18 mouse cellular contexts compared by ENCODE assay signal in genomic region chr12:98972291-98972690, GRCm38 (mm10). TPM values are rescaled to one million over a fixed set of nuclear protein-coding genes. Genes with fewer than 3 reads are reported as not detected.
A peak's percentile ranks its signal among the peaks of the same experiment; 100 is the strongest.
DNase-seq lines count a peak whose midpoint lies in the region; ATAC-seq and TF ChIP-seq lines count a peak whose summit lies in the region.
"Had no signal": no experiment of that assay in that cellular context is flagged by ENCODE, and none has a peak within 500 bp of the region (broad histone marks: within the 10 kb centered on the region; RNA-seq: fewer than 3 reads in every experiment).

No protein-coding gene starts in this region.

- H3K79me2 ChIP-seq in CH12.LX (replicated peaks; ENCODE audit: control insufficient read depth, extremely low read depth, insufficient read depth, poor library complexity, severe bottlenecking), result no peaks in the 10 kb centered on the region

- no peak for TF ChIP-seq POLR2A in CH12.LX (IDR thresholded peaks at IDR 0.05; ENCODE audit: low read depth, low read length)

- dilution Hi-C loops in CH12.LX (cut with MboI; ENCODE audit: extremely low pct_ligation_motif_present, extremely low pct_unique_long_range_greater_than_20kb, low sequenced_read_pairs), result no loop called here

- H3K27me3 ChIP-seq in hindbrain, postnatal 0 days (ENCODE audit: insufficient read depth, low read length), result no peaks in the 10 kb centered on the region
- H3K27me3 ChIP-seq in hindbrain, embryonic 13.5 days, result no peaks in the 10 kb centered on the region
- H3K27me3 ChIP-seq in CH12.LX (replicated peaks), result no peaks in the 10 kb centered on the region
- H3K27me3 ChIP-seq: heart, embryonic 12.5 days had no signal

- H3K9me3 ChIP-seq in hindbrain, postnatal 0 days (ENCODE audit: low read length), result no peaks in the 10 kb centered on the region
- H3K9me3 ChIP-seq in hindbrain, embryonic 13.5 days, result peaks cover 2% of the 10 kb centered on the region; the same call in 1 of the 2 replicates
- no peaks in the 10 kb centered on the region for H3K9me3 ChIP-seq in CH12.LX (replicated peaks; ENCODE audit: low read length)
- H3K9me3 ChIP-seq: embryonic facial prominence, embryonic 10.5 days; G1E had no signal

- no peak overlapping the region for H3K27ac ChIP-seq in hindbrain, postnatal 0 days
- H3K27ac ChIP-seq in hindbrain, embryonic 13.5 days, result no peak overlapping the region
- no peak overlapping the region for H3K27ac ChIP-seq in layer of hippocampus, adult 2 months
- H3K27ac ChIP-seq in CH12.LX (ENCODE audit: insufficient read depth, low read depth), result no peak overlapping the region
- H3K27ac ChIP-seq: embryonic facial prominence, embryonic 10.5 days had no signal

- H3K4me1 ChIP-seq in hindbrain, postnatal 0 days (ENCODE audit: insufficient read depth, low read length), result no peaks in the 10 kb centered on the region
- H3K4me1 ChIP-seq in hindbrain, embryonic 13.5 days (replicated peaks), result peaks cover 16% of the 10 kb centered on the region
- H3K4me1 ChIP-seq in CH12.LX (ENCODE audit: control insufficient read depth in 1 of 2, insufficient read depth in 2 of 2), result peaks cover 16 to 33% of the 10 kb centered on the region in 2 experiments
- H3K4me1 ChIP-seq: heart, embryonic 12.5 days had no signal

- H3K4me2 ChIP-seq in hindbrain, postnatal 0 days (ENCODE audit: low read depth, low read length), result no peak overlapping the region
- no peak overlapping the region for H3K4me2 ChIP-seq in hindbrain, embryonic 13.5 days
- H3K4me2 ChIP-seq in CH12.LX (ENCODE audit: insufficient read depth, low read depth, poor library complexity, severe bottlenecking), result no peak overlapping the region
- H3K4me2 ChIP-seq: heart, embryonic 12.5 days had no signal

- in situ Hi-C loops in CH12.LX (cut with MboI; ENCODE audit: low pct_ligation_motif_present, low pct_unique_long_range_greater_than_20kb, low sequenced_read_pairs), result no loop called here

- WGBS in hindbrain, postnatal 0 days, result 95% methylated on average over 3 of the region's 3 CpGs
- WGBS in hindbrain, embryonic 13.5 days, result 96% methylated on average over 3 of the region's 3 CpGs

- no peak overlapping the region for H3K4me3 ChIP-seq in hindbrain, postnatal 0 days (ENCODE audit: low read length)
- no peak overlapping the region for H3K4me3 ChIP-seq in hindbrain, embryonic 13.5 days
- no peak overlapping the region for H3K4me3 ChIP-seq in layer of hippocampus, adult 2 months
- no peak overlapping the region for H3K4me3 ChIP-seq in CH12.LX (replicated peaks in 1 of 3; ENCODE audit: low read depth in 2 of 3, low read length in 2 of 3, poor library complexity in 1 of 3)
- H3K4me3 ChIP-seq: embryonic facial prominence, embryonic 10.5 days; heart, embryonic 12.5 days had no signal

- DNase-seq in hindbrain, postnatal 0 days (ENCODE audit: low spot score), result no peak
- DNase-seq in layer of hippocampus, adult 2 months (ENCODE audit: low spot score in 2 of 2), result no peak
- no peak for DNase-seq in layer of hippocampus, adult 8-10 months (ENCODE audit: low spot score in 2 of 2)
- DNase-seq in CH12.LX (ENCODE audit: extremely low read depth) (no peak), ZHBTc4 (ENCODE audit: low read depth, low spot score) (peak; percentile 16)
- DNase-seq in adrenal gland, adult 2 months, result no peak
- no peak for DNase-seq in retina, postnatal 1 day
- DNase-seq: adrenal gland, postnatal 25 days; cerebellum, adult 2 months; cerebellum, postnatal 10 days; gastrocnemius, postnatal 14 days; heart, postnatal 36 days had no signal

- ATAC-seq in hindbrain, postnatal 0 days, result no peak
- no peak for ATAC-seq in hindbrain, embryonic 13.5 days (ENCODE audit: low FRiP score)
- ATAC-seq: forebrain, embryonic 14.5 days; hindbrain, embryonic 16.5 days had no signal

- TF ChIP-seq CTCF in hindbrain, postnatal 0 days (IDR thresholded peaks at IDR 0.05; ENCODE audit: low read depth), result peak; percentile 4; the same call in 1 of the 2 replicates
- TF ChIP-seq CTCF in layer of hippocampus, adult 2 months (conservative IDR thresholded peaks at IDR 0.05), result 0 out of 2 replicates have a peak, but pooled peaks have one; percentile 8
- TF ChIP-seq CTCF in CH12.LX (conservative IDR thresholded peaks at IDR 0.05 in 1 of 2, IDR thresholded peaks at IDR 0.05 in 1 of 2; ENCODE audit: low read depth in 2 of 2, low read length in 2 of 2), result peak in 1 of 2 experiments; percentile 50; a peak in 2 of 4 replicates

- no peak for TF ChIP-seq EP300 in CH12.LX (IDR thresholded peaks at IDR 0.05; ENCODE audit: low read length)

- peak; percentile 46 for TF ChIP-seq RAD21 in CH12.LX (IDR thresholded peaks at IDR 0.05; ENCODE audit: low read depth, low read length)

- H3K36me3 ChIP-seq in hindbrain, postnatal 0 days (ENCODE audit: insufficient read depth, low read length), result peaks cover 21% of the 10 kb centered on the region
- peaks cover 33% of the 10 kb centered on the region for H3K36me3 ChIP-seq in hindbrain, embryonic 13.5 days
- peaks cover 0 to 8% of the 10 kb centered on the region in 2 experiments for H3K36me3 ChIP-seq in CH12.LX (replicated peaks in 1 of 2; ENCODE audit: control insufficient read depth in 1 of 2, insufficient read depth in 1 of 2, low read length in 1 of 2)
- H3K36me3 ChIP-seq: G1E had no signal

- H3K9ac ChIP-seq in hindbrain, postnatal 0 days (replicated peaks; ENCODE audit: low read length), result no peak overlapping the region
- no peak overlapping the region for H3K9ac ChIP-seq in hindbrain, embryonic 13.5 days
- H3K9ac ChIP-seq in CH12.LX (ENCODE audit: insufficient read depth, low read depth), result no peak overlapping the region
- H3K9ac ChIP-seq: heart, embryonic 12.5 days had no signal

TF ChIP-seq in CH12.LX, 34 proteins besides CTCF, POLR2A, EP300 and RAD21:
- TF ChIP-seq ZMIZ1 (IDR thresholded peaks at IDR 0.05; ENCODE audit: low read depth, low read length) (no peak), POLR2AphosphoS2 (IDR thresholded peaks at IDR 0.05; ENCODE audit: low read depth, low read length) (no peak), PAX5 (IDR thresholded peaks at IDR 0.05; ENCODE audit: low read length) (no peak), IRF4 (IDR thresholded peaks at IDR 0.05; ENCODE audit: low read depth, low read length) (no peak), SMC3 (IDR thresholded peaks at IDR 0.05; ENCODE audit: low read depth, low read length) (peak; percentile 26; the same call in 1 of the 2 replicates)

RNA-seq across cellular contexts. Expression of gene Ttc8, which starts 51.9 kb away (rescaled TPM):
- total RNA-seq in hindbrain, postnatal 0 days (2014; rRNA removed), result 23.9 and 25.6 TPM in 2 replicates
- 22.0 and 25.1 TPM in 2 replicates for polyA plus RNA-seq in hindbrain, postnatal 0 days (2015; fragmentation: Nextera tagmentation; extraction: Ambion mirVana)
- polyA plus RNA-seq in hindbrain, embryonic 13.5 days (2015; fragmentation: Nextera tagmentation; extraction: Ambion mirVana), result 34.1 and 36.0 TPM in 2 replicates
- 10 to 100 TPM; 43.7 to 59.0 TPM for total RNA-seq in layer of hippocampus, adult 2 months (2021)
- total RNA-seq in layer of hippocampus, adult 8-10 months (2022), result 10 to 100 TPM; 40.6 to 59.3 (median 54.3) TPM
- 4.9 and 5.0 TPM in 2 replicates for total RNA-seq in CH12.LX (2012; rRNA removed)
- total RNA-seq in CH12.LX (2014; rRNA removed), result 6.8 and 9.4 TPM in 2 replicates
- polyA plus RNA-seq in CH12.LX (2012; ENCODE audit: insufficient read length, low read depth), result 3.2 and 4.5 TPM in 2 replicates
- total RNA-seq in adrenal gland, adult 2 months (2021), result 10 to 100 TPM; 25.8 to 33.0 TPM
- polyA plus RNA-seq in adrenal gland, adult 2 months (2012; rRNA removed), result 9.6 and 11.4 TPM in 2 replicates
